Mouse (Mus musculus): ENCODE data around the gene Gigyf2. TPM values are rescaled to one million over a fixed set of nuclear protein-coding genes. Genes with fewer than 3 reads are reported as not detected.
"Not testable (repeated sequence)": the region's sequence is repeated elsewhere in the genome, so short reads cannot be mapped to it uniquely, and the experiment has no call there.

The Gigyf2 gene
- total RNA-seq, 2 experiments from 2014 or later, result 62.5 to 64.4 TPM

DNA sequence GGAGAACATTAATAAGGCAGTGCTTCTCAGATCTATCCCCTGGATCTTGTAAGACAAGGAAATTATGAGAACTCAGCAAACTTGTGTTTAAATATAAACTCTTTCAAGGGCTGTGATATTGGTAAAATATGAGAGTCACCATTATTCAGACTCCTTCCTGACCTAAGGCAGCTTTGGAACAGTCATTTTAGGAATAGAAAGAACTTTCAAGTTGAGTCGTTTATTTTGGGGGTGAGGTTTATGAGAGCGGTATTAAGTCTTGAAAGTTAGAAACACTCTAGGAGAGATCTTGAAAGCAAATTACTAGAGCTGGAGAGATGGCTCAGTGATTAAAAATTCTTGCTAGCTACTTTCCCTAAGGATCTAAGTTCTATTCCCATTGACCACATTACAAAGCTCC, 108.3 kb downstream of the Gigyf2 start:
- ATAC-seq (replicated peaks; ENCODE audit: poor library complexity, severe bottlenecking), result no peak

DNA sequence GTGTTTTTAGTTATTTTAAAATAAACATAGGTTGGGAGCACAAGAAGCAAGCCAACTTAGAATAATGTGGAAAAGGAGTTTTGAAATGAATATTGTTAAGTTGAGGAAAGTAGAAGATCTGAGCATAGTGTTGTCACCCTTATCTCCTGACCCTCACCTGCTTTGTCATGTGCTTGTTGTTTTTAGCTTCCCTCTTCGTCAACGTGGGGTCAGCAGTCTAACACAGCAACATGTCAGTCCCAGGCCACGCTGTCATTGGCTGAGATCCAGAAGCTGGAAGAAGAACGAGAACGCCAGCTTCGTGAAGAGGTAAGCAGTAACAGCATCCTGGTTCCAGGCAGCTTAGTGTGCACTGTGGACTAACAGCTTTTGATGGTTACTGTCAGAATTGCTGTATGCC, 109.8 kb downstream of the Gigyf2 start:
- ATAC-seq (replicated peaks; ENCODE audit: poor library complexity, severe bottlenecking), result no peak

DNA sequence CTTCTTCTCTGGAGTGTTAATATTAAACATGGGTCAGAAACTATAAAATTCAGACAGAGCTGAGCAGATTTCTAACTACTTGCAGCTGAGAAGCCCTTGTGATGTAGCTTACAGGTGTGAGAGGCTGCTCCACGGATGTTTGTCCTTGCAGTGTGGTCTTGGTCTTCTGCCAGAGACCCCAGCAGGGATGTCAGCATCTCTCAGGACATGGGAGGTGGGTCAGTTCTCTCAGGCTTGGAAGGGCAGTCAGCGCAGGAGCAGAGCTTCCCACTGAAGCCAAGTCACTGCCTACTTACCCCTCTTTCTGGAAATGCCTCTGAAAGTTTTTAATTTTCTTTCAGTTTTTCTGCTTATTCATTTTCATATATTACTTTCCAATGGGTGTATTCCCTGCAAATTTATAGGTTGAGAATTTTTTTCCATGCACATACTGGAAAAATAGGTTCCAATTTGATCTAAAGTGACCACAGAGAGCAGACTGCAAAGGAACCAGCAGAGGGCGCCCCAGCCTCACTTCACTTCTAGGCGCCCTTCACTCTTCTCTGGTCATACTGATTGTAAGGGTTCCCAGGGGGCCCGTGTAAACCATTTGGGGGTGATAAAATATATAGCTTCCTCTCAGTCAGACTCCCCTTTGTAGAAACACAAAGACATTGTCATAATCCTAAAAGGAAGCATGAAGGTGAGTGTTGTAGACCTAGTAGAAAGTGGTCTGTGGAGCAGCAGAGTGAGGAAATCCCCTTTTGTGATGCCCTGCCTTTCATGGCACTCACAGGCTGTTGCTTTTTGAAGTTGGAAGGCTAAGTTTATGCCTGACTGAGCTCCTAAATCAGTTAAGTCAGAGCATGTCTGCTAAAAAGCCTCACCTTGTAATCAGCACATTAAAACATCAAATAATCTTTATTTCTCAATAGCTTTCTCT, 120.6 kb downstream of the Gigyf2 start:
- peak; percentile 58; the same call in 1 of the 2 replicates for ATAC-seq (replicated peaks; ENCODE audit: poor library complexity, severe bottlenecking)

DNA sequence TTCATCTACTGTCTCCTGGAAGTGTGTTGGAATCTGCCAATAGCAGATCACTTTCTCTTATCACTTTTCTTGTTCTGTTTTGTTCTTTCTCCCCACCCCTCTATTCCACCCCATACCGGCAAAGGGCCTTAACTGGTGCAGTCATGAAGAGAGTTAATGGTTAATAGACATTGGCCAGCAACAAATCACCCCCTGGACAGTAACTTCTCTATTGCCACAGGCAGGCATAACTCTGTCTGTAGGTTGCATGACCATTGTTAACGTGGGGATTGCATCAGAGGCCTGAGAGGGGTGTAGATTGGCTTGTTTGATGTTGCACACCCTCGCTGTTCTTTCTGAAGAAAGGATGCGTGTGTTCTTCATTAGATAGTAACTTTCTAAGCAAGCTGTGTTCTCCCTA, 122.6 kb downstream of the Gigyf2 start:
- ATAC-seq (replicated peaks; ENCODE audit: poor library complexity, severe bottlenecking), result no peak

DNA sequence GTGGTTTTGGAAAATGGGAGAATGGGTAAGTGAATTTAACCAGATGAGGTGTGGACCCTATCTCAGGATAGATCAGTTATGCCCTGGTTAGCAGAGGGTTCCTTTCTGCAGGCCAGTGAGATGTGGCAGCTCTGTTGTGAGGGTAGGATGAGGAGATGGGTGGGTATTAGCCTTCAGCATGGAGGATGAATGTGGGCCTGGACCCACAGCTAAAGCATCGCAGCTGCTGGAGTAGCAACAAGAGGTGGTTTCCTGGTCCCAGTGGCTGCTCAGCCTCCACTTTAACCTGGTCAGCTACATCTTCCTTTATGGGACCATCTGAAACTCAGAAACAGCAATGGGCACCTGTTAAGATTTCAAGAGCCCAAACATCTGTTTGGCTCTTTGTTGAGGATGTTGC, 129.6 kb downstream of the Gigyf2 start:
- ATAC-seq (replicated peaks; ENCODE audit: poor library complexity, severe bottlenecking), result no peak

DNA sequence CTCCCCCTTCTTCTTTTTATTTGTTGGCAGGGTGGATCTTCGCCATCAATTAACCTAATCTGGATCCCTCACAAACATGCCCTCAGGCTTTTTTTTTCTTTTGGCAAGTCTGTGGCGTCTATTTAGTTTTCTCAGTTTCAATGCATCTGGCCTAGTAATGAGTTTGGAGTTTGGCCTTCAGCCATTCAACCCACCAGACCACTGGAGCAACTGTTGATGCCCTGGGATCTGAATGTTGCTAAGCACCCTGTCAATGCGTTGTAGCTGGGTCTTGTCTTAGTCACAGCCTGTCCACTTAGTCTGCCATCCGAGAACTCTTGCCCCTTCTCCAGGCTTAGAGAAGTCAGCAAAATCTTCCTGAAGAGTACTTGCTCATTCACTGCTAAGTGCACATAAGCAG, 131.2 kb downstream of the Gigyf2 start:
- no peak for ATAC-seq (replicated peaks; ENCODE audit: poor library complexity, severe bottlenecking)

DNA sequence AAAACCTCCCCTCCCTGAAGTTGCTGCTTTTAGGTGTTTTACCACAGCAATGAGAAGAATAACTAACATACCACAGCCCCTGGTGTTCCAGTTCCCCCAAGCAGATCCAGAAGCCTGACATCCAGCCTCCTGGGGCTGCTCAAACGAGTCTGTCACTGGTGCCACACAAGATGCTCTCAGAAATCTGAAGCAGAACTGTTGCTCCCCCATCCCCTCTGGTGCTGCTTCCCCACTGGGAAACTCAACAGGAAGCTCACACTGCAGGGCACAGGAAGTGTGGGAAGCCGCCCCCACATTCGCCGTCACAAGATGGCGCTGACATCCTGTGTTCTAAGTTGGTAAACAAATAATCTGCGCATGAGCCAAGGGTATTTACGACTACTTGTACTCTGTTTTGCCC, 133.1 kb downstream of the Gigyf2 start:
- ATAC-seq (replicated peaks; ENCODE audit: poor library complexity, severe bottlenecking), result not testable (repeated sequence)

DNA sequence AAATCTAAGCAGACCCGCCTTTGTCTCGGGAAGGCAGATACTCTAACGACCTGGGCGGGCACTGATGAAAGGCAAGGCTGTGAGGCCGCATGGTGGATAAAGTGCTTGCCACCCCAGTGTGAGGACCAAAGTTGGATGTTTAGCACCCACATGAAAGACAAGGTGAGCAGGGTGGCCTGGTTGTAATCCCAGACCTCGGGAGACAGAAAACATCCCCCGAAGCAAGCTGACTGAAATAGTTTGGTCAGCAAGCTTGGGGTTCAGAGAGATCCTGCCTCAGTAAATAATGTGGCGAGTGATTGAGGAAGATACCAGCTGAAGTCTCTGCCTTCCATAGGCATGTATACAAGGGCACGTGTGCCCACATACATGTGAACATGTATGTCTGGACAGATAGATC, 140.7 kb downstream of the Gigyf2 start:
- ATAC-seq (replicated peaks; ENCODE audit: poor library complexity, severe bottlenecking), result no peak

DNA sequence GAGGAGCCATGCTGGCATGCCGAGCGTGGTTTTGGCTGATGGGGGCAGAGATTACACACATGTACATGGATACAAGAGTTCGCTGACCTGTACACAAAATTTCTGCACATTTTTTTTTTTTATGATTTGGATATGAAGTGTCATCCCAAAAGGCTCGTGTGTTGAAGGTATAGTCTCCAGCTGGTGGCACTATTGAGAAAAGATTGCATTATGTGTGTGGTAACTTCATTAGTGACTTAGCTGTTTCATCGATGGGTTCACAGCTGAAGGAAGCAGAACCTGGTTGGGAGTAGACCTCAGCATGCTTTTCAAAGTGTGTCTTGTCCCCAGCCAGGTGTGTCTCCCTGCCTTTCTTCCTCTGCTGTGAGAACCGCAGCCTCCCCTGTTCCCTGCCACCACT, 141.5 kb downstream of the Gigyf2 start:
- ATAC-seq (replicated peaks; ENCODE audit: poor library complexity, severe bottlenecking), result peak; percentile 70

DNA sequence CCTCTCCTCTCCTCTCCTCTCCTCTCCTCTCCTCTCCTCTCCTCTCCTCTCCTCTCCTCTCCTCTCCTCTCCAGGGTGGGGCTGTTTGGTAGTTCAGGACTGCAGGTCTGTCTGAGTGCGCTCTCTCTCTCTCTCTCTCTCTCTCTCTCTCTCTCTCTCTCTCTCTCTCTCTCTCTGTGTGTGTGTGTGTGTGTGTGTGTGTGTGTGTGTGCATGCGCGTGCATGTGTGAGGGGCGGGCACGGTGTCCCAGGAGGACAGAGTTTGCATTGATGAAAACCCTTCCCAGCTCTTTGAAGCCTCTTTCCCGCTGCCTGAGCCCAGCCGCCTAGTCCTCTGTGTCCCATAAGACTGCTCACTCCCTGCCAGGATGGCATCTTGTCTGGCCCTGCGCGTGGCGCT, 143.2 kb downstream of the Gigyf2 start, which contains the start of gene Snorc:
Snorc (plus strand) TSS at position 301 of the 400 bp plus-strand sequence.
- ATAC-seq (replicated peaks; ENCODE audit: poor library complexity, severe bottlenecking), result not testable (repeated sequence)

DNA sequence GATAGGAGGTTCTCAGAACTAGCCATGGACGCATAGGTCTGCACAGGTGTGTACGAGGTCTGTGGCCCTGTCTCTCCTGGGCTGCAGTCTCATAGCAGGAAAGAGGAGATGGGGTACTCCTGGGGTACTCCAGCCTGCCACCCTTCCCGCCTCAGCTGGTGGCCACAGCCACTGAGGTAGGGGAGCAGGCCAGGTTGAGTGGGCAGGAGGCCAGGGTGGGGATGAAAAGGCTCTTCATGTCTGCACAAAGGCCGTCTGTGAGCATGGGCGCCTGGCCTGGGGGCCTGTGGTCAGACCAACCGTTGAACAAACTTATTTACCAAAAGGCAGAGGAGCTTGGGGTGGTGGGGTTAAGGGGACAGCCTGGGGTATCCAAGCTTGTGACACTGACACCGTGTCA, 145.1 kb downstream of the Gigyf2 start:
- no peak for ATAC-seq (replicated peaks; ENCODE audit: poor library complexity, severe bottlenecking)

DNA sequence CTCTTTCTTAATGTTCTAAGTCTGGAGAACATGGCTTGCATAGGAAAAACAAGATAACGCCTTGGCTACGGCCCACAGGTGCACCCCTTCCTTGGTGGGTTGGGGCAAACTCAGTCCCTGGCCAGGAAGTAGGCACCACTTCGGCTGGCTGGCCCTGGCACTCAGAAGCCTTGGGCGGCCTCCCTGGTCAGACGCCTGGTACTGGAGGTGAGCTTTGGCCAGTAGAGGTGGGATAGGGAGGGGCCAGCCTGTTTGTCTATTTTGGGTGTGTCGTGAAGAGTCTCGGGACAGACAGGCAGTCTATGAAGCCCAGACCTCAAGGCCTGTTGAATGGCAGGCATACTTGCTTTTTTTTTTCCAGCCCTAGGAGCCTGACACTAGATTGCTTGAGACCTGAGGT, 145.8 kb downstream of the Gigyf2 start:
- no peak for ATAC-seq (replicated peaks; ENCODE audit: poor library complexity, severe bottlenecking)

DNA sequence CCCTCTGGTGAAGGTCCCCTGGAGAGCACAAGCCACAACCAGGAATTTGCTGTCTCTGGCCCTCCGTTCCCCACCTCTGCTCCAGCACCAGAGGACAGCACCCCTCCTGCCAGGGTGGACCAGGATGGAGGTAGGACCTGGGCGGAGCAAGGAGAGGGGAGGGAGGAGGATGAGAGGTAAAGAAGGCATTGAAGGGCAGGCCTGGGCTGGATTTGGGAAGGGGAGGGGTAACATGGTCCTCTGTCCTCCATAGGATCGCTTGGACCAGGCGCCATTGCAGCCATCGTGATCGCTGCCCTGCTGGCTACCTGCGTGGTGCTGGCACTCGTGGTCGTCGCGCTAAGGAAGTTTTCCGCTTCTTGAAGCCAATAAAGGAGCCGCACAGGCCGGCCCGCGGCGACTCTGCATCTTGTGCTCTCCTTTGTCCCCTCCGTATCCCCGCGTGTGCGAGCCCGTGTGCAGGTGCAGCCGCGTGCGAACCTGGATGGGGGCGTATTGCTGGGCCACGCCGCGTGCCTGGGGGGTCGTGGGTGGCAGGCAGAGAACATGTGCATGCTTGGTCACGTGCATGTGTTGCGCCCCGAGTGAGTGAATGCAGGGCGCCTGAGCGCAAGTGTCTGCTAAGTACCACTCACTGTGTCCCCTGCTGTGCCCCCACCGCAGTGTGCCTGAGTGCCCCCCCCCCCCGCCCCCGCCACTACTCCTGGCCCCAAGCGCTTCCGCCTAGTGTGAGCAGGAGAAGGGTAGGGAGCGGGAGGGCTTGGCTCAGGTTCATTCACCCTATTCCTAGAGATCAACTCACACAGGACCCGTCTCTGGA, 148.5 kb downstream of the Gigyf2 start:
- peak; percentile 22; the same call in 1 of the 2 replicates for ATAC-seq (replicated peaks; ENCODE audit: poor library complexity, severe bottlenecking)

DNA sequence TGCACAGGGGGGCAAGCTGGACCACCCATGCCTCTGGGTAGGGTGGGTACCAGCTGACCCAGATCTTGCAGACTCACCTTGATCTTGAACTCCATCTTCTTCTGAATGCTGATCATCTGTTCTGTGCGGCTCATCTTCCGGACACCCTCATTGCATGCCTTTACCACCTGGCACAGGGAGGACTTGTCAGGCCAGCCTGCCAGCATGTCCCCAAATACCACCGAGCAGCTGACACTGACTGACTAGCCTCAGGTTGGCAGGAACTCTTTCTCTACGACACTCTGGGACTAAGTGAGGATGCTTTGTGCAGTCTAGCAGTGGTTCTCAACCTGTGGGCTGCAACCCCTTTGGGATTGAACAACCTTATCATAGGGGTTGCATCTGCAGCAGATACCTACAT, 155.7 kb downstream of the Gigyf2 start:
- no peak for ATAC-seq (replicated peaks; ENCODE audit: poor library complexity, severe bottlenecking)

DNA sequence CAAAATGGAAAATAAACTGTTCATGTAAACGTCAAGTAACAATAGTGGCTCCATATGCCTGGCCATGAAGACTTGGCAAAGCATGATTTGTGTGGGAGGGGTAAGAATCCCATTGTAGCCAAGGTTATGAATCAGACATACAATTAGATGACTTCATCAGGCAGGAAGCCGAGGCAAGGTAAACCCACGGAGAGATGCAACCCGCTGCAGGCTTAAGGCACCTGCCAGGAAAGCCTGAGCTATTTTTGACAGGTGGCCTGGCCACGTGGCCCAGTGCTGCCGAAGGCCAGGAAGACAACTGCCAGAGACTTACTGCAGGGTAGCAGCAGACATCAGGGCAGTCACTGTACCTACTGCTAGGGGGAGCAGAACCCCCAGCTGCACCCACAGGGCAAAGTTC, 159.6 kb downstream of the Gigyf2 start:
- ATAC-seq (replicated peaks; ENCODE audit: poor library complexity, severe bottlenecking), result no peak

DNA sequence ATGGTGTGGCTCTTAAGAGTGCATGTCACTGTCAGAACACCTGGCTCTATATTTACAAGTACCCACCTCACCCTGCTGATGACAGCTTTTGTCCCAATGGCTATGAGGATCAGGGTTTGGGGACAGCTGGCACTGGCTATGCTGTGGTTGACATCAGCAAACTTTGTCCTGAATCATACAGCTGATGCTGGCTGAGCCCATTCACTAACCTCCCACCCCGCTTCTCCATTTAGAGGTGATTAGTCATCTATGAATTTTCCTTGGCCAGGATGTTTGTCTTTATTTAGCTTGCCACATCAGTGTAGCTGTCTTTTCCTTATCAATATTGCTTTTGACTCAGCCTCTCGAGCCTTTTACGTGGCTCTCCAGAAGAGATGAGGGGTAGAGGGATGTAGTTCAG, 165.5 kb downstream of the Gigyf2 start:
- ATAC-seq (replicated peaks; ENCODE audit: poor library complexity, severe bottlenecking), result no peak

DNA sequence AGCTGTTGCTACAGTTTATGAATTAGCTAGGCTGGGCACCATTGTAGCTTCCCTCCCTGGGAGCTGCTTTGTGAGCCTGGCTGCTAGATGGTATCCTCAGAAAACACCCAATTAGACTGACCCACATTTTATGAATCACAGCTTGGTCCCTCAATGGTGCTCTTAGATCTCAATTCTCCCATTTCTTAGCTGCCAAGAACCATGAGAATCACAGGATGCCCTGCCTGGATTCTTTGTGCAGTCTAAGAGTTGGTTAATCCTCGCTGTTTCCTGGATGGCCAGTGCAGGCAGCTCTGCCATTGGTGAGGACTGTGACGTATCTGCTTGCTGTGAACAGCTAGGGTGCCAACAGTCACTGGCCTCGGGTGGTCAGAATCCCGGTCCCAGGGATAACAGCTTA, 166.7 kb downstream of the Gigyf2 start:
- ATAC-seq (replicated peaks; ENCODE audit: poor library complexity, severe bottlenecking), result no peak
